Mouse (Mus musculus) stomach, embryonic 16.5 days (tissue): ENCODE measurements around the gene Cabcoco1. TPM values are rescaled to one million over a fixed set of nuclear protein-coding genes. Genes with fewer than 3 reads are reported as not detected.

Source experiments
- ATAC-seq: fragments of 200-750 bp; cut with Nextera tagmentation; 2 replicates; pipeline ENCODE4 v1.8.0; 2017; ENCODE audit warnings: moderate number of reproducible peaks, moderate TSS enrichment; ENCODE audit not compliant: insufficient read depth, low FRiP score
- H3K27ac ChIP-seq: fragments of 300-500 bp; sonication (generic); 2 replicates; pipeline ENCODE4 v1.5.1; 2014; ENCODE audit warnings: low read length
- H3K27me3 ChIP-seq: fragments of 300-500 bp; sonication (generic); 2 replicates; pipeline ENCODE4 v1.6.1; 2014; ENCODE audit warnings: low read length, control low read depth, mixed read lengths; ENCODE audit not compliant: control insufficient read depth, insufficient read depth
- H3K36me3 ChIP-seq: fragments of 300-500 bp; sonication (generic); 2 replicates; pipeline ENCODE4 v1.6.1; 2014; ENCODE audit warnings: low read length; ENCODE audit not compliant: control insufficient read depth, insufficient read depth
- H3K4me1 ChIP-seq: fragments of 300-500 bp; sonication (generic); 2 replicates; pipeline ENCODE4 v1.6.1; 2014; ENCODE audit warnings: low read length, control low read depth, mixed read lengths; ENCODE audit not compliant: control insufficient read depth, insufficient read depth
- H3K4me2 ChIP-seq: fragments of 300-500 bp; sonication (generic); 2 replicates; pipeline ENCODE4 v1.6.1; 2014; ENCODE audit warnings: low read depth, low read length, mixed read lengths
- H3K4me3 ChIP-seq: fragments of 300-500 bp; sonication (generic); replicated peaks from 2 replicates; pipeline ENCODE4 v1.5.1; 2014; ENCODE audit warnings: mild to moderate bottlenecking, low read length
- H3K9ac ChIP-seq: fragments of 300-500 bp; sonication (generic); 2 replicates; pipeline ENCODE4 v1.6.1; 2014; ENCODE audit warnings: low read length
- H3K9me3 ChIP-seq: fragments of 300-500 bp; sonication (generic); replicated peaks from 2 replicates; pipeline ENCODE4 v1.6.1; 2016; ENCODE audit warnings: low read length, control low read depth; ENCODE audit not compliant: control insufficient read depth
- WGBS: fragments of 180-500 bp; shearing (Covaris S2); extraction: QIAGEN DNeasy Blood & Tissue Kit; methylation state at CpG from one replicate; pipeline ENCODE4 v1.1.7; 2014; 5-methylcytosine and 5-hydroxymethylcytosine counted together
- polyA plus RNA-seq: library from polyadenylated mRNA; unstranded; fragments of >200 nt; fragmentation: Nextera tagmentation; extraction: Ambion mirVana; gene quantifications from 2 replicates; pipeline ENCODE4 v1.2.1, GENCODE M21; 2015

Cabcoco1 gene
- polyA plus RNA-seq: 3.0 and 3.4 TPM in 2 replicates

DNA sequence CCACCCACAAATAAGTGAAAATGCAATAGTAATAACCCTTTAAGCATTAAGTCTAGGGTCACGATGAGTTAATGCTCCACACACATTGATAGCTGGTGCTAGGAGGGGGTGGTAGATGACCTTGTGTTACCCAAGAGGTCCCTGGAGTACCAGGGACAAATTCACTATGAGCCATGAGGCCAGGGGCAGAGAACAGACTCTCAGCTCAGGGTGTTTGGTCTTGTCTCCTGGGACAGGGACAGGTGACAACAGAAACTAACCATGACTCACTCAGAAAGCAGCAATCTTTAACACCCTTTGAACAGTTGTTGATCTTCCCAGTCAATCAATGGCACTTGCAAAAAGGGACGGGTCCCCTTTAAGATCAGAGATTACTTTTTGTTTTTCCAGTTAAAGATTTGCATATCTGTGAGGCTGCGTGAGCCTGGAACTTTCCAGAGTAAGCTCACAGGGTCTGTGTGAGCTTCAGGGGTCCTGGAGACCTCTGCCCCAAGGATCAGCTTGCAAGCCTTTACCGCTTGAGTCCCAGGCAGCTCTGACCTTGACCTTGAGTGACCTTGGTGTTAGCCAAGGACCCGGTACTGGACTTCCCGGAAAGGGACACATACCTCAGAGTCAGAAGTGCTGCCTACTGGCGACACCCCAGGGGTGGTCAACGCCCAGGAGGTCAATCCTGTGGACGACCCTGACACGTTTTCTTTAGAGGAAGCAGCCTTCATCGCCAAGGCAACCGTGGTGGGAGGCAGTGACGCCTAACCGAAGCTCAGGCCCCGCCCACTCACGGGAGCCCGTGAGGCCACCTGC is at the start of gene Cabcoco1:
Cabcoco1 (minus strand) TSS at position 758 of the 804 bp plus-strand sequence.
- WGBS: 9% methylated on average over 17 of the region's 17 CpGs
- H3K9ac ChIP-seq: peak within 1 kb of the TSS; percentile 59
- peak within 1 kb of the TSS; percentile 43 for H3K4me3 ChIP-seq
- peak; percentile 69; the same call in 1 of the 2 replicates for ATAC-seq
- peaks cover 10% of the 10 kb centered on the region; the same call in 1 of the 2 replicates for H3K4me1 ChIP-seq
- no peak within 1 kb of the TSS for H3K27ac ChIP-seq
- peak within 1 kb of the TSS; percentile 51 for H3K4me2 ChIP-seq
- H3K27me3 ChIP-seq: no peaks in the 10 kb centered on the region
- no peaks in the 10 kb centered on the region for H3K9me3 ChIP-seq
- no peaks in the 10 kb centered on the region for H3K36me3 ChIP-seq

DNA sequence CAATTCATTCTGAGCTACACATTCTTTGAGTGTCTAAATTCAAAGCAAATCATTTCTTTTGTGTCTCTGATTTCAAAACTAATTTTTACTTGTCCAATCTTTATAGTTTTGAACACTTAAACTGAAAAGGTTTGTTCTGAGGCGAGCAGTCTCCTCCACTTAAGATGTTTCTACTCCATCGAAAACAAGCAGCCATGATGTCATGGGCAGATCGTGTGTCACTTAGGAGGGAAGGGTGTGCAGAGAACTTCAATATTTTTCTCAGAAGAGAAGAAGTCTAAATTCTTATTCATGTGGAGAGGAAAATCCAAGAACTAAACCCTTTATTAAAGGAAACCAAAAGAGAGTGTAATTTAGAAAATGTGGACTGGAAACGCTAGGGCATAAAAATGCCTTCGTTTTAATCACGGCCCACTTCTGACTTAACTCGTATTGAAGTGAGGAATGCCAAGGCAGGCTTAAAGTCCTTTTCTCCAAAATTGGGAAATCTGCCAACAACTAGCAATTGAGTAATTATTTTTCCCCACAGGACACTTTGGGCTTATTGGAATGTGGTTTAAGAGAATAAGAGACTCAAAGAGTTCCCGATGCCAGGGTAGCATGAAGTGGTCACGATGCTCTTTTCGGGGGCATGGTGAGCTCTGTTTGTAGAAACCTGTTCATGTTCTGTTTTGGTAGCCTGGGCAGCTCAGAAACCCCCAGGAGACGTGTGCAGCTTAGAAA is 48.0 kb upstream of the Cabcoco1 start:
- H3K9ac ChIP-seq: no peak overlapping the region
- no peak for ATAC-seq
- H3K9me3 ChIP-seq: no peaks in the 10 kb centered on the region
- H3K27ac ChIP-seq: no peak overlapping the region
- H3K4me2 ChIP-seq: no peak overlapping the region
- 60% methylated on average over 11 of the region's 11 CpGs for WGBS
- no peaks in the 10 kb centered on the region for H3K4me1 ChIP-seq
- no peaks in the 10 kb centered on the region for H3K27me3 ChIP-seq
- H3K4me3 ChIP-seq: no peak overlapping the region
- H3K36me3 ChIP-seq: no peaks in the 10 kb centered on the region

DNA sequence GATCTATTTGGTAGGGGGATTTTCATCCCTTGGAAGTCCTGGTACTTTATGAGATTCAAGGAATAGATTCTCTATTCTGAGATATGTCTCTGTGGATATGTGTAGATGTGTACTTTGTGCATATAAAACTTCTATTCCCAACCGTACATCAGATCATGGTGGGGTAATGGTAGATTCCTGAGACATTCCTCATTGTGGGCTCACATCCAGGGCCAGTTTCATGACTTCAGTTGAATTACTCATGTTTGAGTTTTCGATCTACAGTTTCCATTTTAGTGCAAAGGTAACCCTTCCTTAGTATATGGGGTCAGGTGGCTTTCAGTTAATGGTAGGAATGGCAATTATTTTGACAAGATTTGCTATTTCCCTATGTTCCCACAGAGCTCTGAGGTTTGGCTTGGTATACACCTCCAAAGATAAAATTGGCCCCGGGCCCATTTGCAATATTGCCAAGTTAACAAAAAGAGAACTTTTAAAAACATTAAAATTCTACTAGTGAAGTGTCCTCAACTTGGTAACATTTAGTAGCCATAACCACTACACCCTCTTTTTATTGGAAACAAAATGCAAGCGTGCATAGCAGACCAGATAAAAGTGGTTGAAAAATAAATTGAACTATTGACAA is 45.8 kb upstream of the Cabcoco1 start:
- 78% methylated on average over 4 of the region's 4 CpGs for WGBS

DNA sequence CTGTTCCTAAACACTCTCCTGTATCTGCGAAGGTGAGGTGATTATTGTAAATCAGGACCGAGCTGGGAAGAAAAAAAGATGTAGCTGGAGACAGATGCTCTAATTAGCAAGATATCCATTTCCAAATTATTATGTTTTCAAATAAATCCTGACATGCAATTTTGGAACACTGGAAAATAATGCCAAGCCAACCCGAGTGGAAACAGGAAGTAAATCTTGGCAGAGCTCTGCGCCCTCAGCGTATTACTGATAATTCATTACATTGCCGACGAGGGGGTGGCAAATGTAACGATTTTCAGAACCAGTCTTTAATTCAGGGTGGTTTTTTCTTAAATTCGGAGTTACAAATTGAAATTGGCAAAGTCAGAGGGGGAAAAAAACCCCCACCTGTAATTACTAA is 35.6 kb upstream of the Cabcoco1 start:
- Histone ChIP-seq H3K4me3 (no peak overlapping the region), H3K9ac (no peak overlapping the region), H3K27ac (no peak overlapping the region), H3K9me3 (no peaks in the 10 kb centered on the region), H3K27me3 (no peaks in the 10 kb centered on the region), H3K4me1 (no peaks in the 10 kb centered on the region), H3K4me2 (peak overlapping the region; percentile 15), H3K36me3 (no peaks in the 10 kb centered on the region)
- no peak for ATAC-seq
- WGBS: 60% methylated on average over 9 of the region's 9 CpGs

More for the DNA sequence above, 45.8 kb upstream of the Cabcoco1 start:
- no peak overlapping the region for H3K4me3 ChIP-seq
- H3K9ac ChIP-seq: no peak overlapping the region
- no peak overlapping the region for H3K27ac ChIP-seq
- no peaks in the 10 kb centered on the region for H3K36me3 ChIP-seq
- no peaks in the 10 kb centered on the region for H3K27me3 ChIP-seq
- H3K4me1 ChIP-seq: no peaks in the 10 kb centered on the region
- no peak overlapping the region for H3K4me2 ChIP-seq
- H3K9me3 ChIP-seq: no peaks in the 10 kb centered on the region
- ATAC-seq: no peak

DNA sequence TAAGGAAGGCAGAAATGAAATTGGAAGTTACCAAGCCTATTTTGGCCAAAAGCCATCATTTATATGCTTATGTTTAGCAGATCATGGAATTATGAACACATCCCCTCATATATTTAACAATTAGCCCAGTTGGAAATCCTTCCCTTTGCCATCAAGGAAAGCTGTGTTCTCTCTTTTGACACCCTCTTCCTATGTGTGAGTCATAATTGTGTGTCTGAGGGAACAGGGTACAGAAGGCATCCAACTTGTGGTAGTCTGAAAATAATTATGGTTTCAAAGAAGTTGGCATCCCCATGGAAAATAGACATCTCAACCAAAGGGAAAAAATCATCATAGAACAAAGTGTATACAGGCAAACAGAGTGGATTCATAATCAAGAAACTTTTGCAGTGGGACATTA is 26.5 kb upstream of the Cabcoco1 start:
- ATAC-seq: no peak
- Histone ChIP-seq H3K9me3 (no peaks in the 10 kb centered on the region), H3K4me1 (no peaks in the 10 kb centered on the region), H3K9ac (no peak overlapping the region), H3K4me3 (no peak overlapping the region), H3K36me3 (no peaks in the 10 kb centered on the region), H3K27ac (no peak overlapping the region), H3K27me3 (no peaks in the 10 kb centered on the region), H3K4me2 (no peak overlapping the region)

DNA sequence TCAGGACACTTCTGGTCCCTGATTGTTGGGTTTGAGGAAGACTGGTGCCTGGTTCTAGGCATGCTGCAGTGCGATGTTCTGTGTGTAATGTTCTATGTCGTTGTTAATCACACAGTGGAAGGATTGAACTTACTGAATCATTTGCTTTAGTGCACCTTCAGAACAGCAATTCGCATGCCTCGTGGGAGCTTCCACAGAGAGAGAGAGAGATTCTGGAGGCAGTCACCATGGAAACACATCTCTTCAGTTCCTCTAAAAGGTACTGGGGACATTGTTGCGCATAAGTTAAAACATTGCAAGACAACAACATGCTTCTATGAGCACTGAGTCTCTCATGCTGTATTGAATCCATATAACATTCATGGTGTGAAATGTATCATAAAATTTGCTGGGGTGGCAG is 20.6 kb upstream of the Cabcoco1 start:
- H3K36me3 ChIP-seq: no peaks in the 10 kb centered on the region
- H3K27me3 ChIP-seq: no peaks in the 10 kb centered on the region
- H3K9me3 ChIP-seq: no peaks in the 10 kb centered on the region
- H3K4me3 ChIP-seq: no peak overlapping the region
- H3K4me2 ChIP-seq: no peak overlapping the region
- H3K9ac ChIP-seq: no peak overlapping the region
- no peak for ATAC-seq
- 92% methylated on average over 5 of the region's 5 CpGs for WGBS
- 0 out of 2 replicates have a peak, but pooled peaks cover 4% of the 10 kb centered on the region for H3K4me1 ChIP-seq
- no peak overlapping the region for H3K27ac ChIP-seq

DNA sequence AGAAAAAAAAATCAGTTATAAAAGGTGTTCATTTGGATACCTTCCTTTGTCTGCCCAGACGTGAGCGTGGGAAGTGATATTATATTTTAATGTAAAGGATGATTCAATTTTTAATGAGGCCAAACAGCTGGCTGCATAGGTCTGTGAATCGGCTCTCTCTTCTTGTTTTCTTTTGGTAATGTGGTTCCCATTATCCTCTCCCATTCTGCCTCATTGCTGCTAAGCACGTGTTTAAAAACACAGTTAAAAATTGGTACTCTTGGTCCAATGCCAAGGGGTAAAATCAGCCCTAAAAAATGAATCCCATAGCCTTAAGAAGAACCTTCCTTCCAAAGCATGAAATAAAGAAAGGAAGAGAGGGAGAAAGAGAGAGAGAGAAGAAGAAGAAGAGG is 17.1 kb upstream of the Cabcoco1 start:
- peak; percentile 59 for ATAC-seq
- H3K4me3 ChIP-seq: no peak overlapping the region
- H3K9ac ChIP-seq: no peak overlapping the region
- no peaks in the 10 kb centered on the region for H3K36me3 ChIP-seq
- no peak overlapping the region for H3K4me2 ChIP-seq
- WGBS: 42% methylated on average over 4 of the region's 4 CpGs
- no peaks in the 10 kb centered on the region for H3K27me3 ChIP-seq
- H3K27ac ChIP-seq: peak overlapping the region; percentile 61
- H3K9me3 ChIP-seq: no peaks in the 10 kb centered on the region
- H3K4me1 ChIP-seq: 0 out of 2 replicates have a peak, but pooled peaks cover 4% of the 10 kb centered on the region

DNA sequence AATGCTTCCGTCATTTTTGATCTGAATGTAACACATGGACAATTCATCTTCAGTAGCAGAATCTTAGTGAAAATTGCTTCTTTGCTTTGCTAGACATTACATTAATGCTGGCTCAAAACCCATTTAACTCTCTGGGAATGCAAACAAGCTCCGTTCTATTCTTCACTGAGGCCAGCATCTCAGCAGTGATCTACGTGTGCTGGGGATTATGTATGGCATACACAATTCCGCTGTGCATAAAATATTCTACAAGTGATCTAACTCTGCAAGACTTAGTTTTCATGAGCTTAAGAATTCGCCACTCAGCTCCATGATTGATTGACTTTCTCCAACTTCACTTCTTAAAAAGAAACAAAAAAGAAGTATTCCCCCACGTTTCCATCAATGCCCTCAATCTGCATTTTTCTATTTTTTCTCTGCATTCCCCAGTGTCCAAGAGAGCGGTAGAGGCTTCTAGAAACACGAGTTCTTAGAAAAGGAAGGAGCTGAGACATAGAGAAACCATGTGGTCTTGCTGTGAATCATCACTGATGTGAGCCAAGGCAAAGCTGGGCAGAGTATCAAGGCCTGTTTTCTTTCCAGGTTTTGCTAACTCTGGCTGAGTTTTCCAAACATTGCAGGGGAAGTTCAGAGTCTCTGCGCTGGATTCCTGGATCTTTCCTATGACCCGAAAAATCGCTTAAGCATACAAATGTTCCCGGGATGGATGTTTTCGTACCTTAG is 16.6 kb upstream of the Cabcoco1 start:
- WGBS: 40% methylated on average over 13 of the region's 13 CpGs
- no peak overlapping the region for H3K4me2 ChIP-seq
- peak; percentile 90 for ATAC-seq

More for the DNA sequence above, 16.6 kb upstream of the Cabcoco1 start:
- peak overlapping the region; percentile 86 for H3K27ac ChIP-seq
- no peaks in the 10 kb centered on the region for H3K27me3 ChIP-seq
- no peaks in the 10 kb centered on the region for H3K36me3 ChIP-seq
- no peaks in the 10 kb centered on the region for H3K9me3 ChIP-seq
- H3K4me3 ChIP-seq: no peak overlapping the region
- H3K9ac ChIP-seq: no peak overlapping the region
- H3K4me1 ChIP-seq: 0 out of 2 replicates have a peak, but pooled peaks cover 4% of the 10 kb centered on the region
